Mouse (Mus musculus) stomach, postnatal 0 days (tissue): ENCODE measurements around the gene Gm12184. TPM values are rescaled to one million over a fixed set of nuclear protein-coding genes. Genes with fewer than 3 reads are reported as not detected.
A peak's percentile ranks its signal among the peaks of the same experiment; 100 is the strongest.

Source experiments
- ATAC-seq: fragments of 200-750 bp; cut with Nextera tagmentation; 2 replicates; pipeline ENCODE4 v1.8.0; 2017; ENCODE audit not compliant: low FRiP score, low TSS enrichment
- DNase-seq: peaks from one replicate; pipeline ENCODE4 v3.0.0-alpha.2; 2016; ENCODE audit warnings: low spot score
- H3K27ac ChIP-seq: fragments of 300-500 bp; sonication (generic); replicated peaks from 2 replicates; pipeline ENCODE4 v1.5.1; 2014; ENCODE audit warnings: mild to moderate bottlenecking, control low read depth
- H3K27me3 ChIP-seq: fragments of 300-500 bp; sonication (generic); 2 replicates; pipeline ENCODE4 v1.6.1; 2014; ENCODE audit warnings: low read length; ENCODE audit not compliant: control insufficient read depth, insufficient read depth
- H3K36me3 ChIP-seq: fragments of 300-500 bp; sonication (generic); 2 replicates; pipeline ENCODE4 v1.6.1; 2014; ENCODE audit warnings: low read length, mixed read lengths; ENCODE audit not compliant: control insufficient read depth, insufficient read depth
- H3K4me1 ChIP-seq: fragments of 300-500 bp; sonication (generic); replicated peaks from 2 replicates; pipeline ENCODE4 v1.6.1; 2014; ENCODE audit warnings: antibody characterized with exemption; ENCODE audit not compliant: control insufficient read depth, insufficient read depth
- H3K4me2 ChIP-seq: fragments of 300-500 bp; sonication (generic); replicated peaks from 2 replicates; pipeline ENCODE4 v1.6.1; 2014; ENCODE audit warnings: low read depth, mild to moderate bottlenecking, control low read depth, moderate library complexity
- H3K4me3 ChIP-seq: fragments of 300-500 bp; sonication (generic); 2 replicates; pipeline ENCODE4 v1.5.1; 2014; ENCODE audit warnings: low read depth, low read length, control low read depth
- H3K9ac ChIP-seq: fragments of 300-500 bp; sonication (generic); 2 replicates; pipeline ENCODE4 v1.6.1; 2014; ENCODE audit warnings: mild to moderate bottlenecking, low read length, control low read depth, mixed read lengths
- H3K9me3 ChIP-seq: fragments of 300-500 bp; sonication (generic); 2 replicates; pipeline ENCODE4 v1.6.1; 2016; ENCODE audit warnings: low read length; ENCODE audit not compliant: control insufficient read depth
- CTCF ChIP-seq: IDR thresholded peaks from 2 replicates; pipeline ENCODE4 v1.5.1; 2016; ENCODE audit warnings: antibody characterized with exemption, low read depth, mild to moderate bottlenecking, moderate library complexity
- EP300 ChIP-seq: optimal IDR thresholded peaks from 2 replicates; pipeline ENCODE3; 2016; ENCODE audit warnings: antibody characterized with exemption
- WGBS: fragments of 180-500 bp; shearing (Covaris S2); extraction: QIAGEN DNeasy Blood & Tissue Kit; methylation state at CpG from one replicate; pipeline ENCODE4 v1.1.7; 2014; 5-methylcytosine and 5-hydroxymethylcytosine counted together
- polyA plus RNA-seq: library from polyadenylated mRNA; unstranded; fragments of >200 nt; fragmentation: Nextera tagmentation; extraction: Ambion mirVana; gene quantifications from 2 replicates; pipeline ENCODE4 v1.2.1, GENCODE M21; 2015

Gm12184 gene
- polyA plus RNA-seq, 1 experiment from 2014 or later: 5.0 TPM

GRCm38 (mm10) chr11:48809434-48809830 is 17.0 kb downstream of the Gm12184 start:
- Histone ChIP-seq H3K4me1 (no peaks in the 10 kb centered on the region), H3K4me3 (no peak overlapping the region), H3K27me3 (no peaks in the 10 kb centered on the region), H3K36me3 (peaks cover 35% of the 10 kb centered on the region), H3K27ac (0 out of 2 replicates have a peak overlapping the region, but pooled peaks have one; percentile 45), H3K9me3 (no peaks in the 10 kb centered on the region), H3K9ac (no peak overlapping the region), H3K4me2 (no peak overlapping the region)
- TF ChIP-seq EP300: no peak
- ATAC-seq (no peak), DNase-seq (no peak)
- WGBS: 37% methylated on average over 4 of the region's 4 CpGs

- Histone ChIP-seq H3K9me3 (no peaks in the 10 kb centered on the region), H3K9ac (no peak overlapping the region), H3K36me3 (peaks cover 39% of the 10 kb centered on the region), H3K27me3 (no peaks in the 10 kb centered on the region), H3K4me3 (no peak overlapping the region), H3K27ac (peak overlapping the region; percentile 45), H3K4me2 (no peak overlapping the region), H3K4me1 (no peaks in the 10 kb centered on the region)
- no peak for DNase-seq
- 49% methylated on average over 16 of the region's 16 CpGs for WGBS
- no peak for TF ChIP-seq EP300
- ATAC-seq: peak; percentile 58; the same call in 1 of the 2 replicates
Observed at GRCm38 (mm10) chr11:48808737-48809433, 17.6 kb downstream of the Gm12184 start.

- TF ChIP-seq CTCF (no peak), EP300 (no peak)
- Histone ChIP-seq H3K36me3 (peaks cover 44% of the 10 kb centered on the region), H3K9me3 (no peaks in the 10 kb centered on the region), H3K4me2 (no peak overlapping the region), H3K27ac (peak overlapping the region; percentile 45), H3K9ac (no peak overlapping the region), H3K27me3 (no peaks in the 10 kb centered on the region), H3K4me1 (no peaks in the 10 kb centered on the region), H3K4me3 (no peak overlapping the region)
- ATAC-seq: no peak
- DNase-seq: no peak
Observed at GRCm38 (mm10) chr11:48808304-48808646, 18.2 kb downstream of the Gm12184 start.

- TF ChIP-seq CTCF (no peak), EP300 (no peak)
- no peaks in the 10 kb centered on the region for H3K9me3 ChIP-seq
- H3K27me3 ChIP-seq: no peaks in the 10 kb centered on the region
- no peak for DNase-seq
- no peak overlapping the region; the same call in 1 of the 2 replicates for H3K27ac ChIP-seq
- peak; percentile 21; the same call in 1 of the 2 replicates for ATAC-seq
- WGBS: 58% methylated on average over 14 of the region's 14 CpGs
- no peaks in the 10 kb centered on the region for H3K4me1 ChIP-seq
- peaks cover 49% of the 10 kb centered on the region for H3K36me3 ChIP-seq
- H3K4me2 ChIP-seq: no peak overlapping the region
- no peak overlapping the region for H3K4me3 ChIP-seq
- H3K9ac ChIP-seq: no peak overlapping the region
Observed at GRCm38 (mm10) chr11:48807563-48808303, 18.7 kb downstream of the Gm12184 start.

GRCm38 (mm10) chr11:48806856-48807562 is 19.4 kb downstream of the Gm12184 start:
- peak; percentile 41; the same call in 1 of the 2 replicates for ATAC-seq
- no peaks in the 10 kb centered on the region for H3K9me3 ChIP-seq
- no peaks in the 10 kb centered on the region for H3K4me1 ChIP-seq
- H3K4me3 ChIP-seq: no peak overlapping the region
- DNase-seq: no peak
- peak overlapping the region; percentile 53; the same call in 1 of the 2 replicates for H3K27ac ChIP-seq
- peaks cover 47% of the 10 kb centered on the region for H3K36me3 ChIP-seq
- WGBS: 62% methylated on average over 21 of the region's 21 CpGs
- TF ChIP-seq CTCF (no peak), EP300 (no peak)
- H3K9ac ChIP-seq: no peak overlapping the region; the same call in 1 of the 2 replicates
- H3K27me3 ChIP-seq: no peaks in the 10 kb centered on the region
- no peak overlapping the region for H3K4me2 ChIP-seq
